Mouse (Mus musculus): ENCODE measurements around the gene Phox2b.

DNA sequence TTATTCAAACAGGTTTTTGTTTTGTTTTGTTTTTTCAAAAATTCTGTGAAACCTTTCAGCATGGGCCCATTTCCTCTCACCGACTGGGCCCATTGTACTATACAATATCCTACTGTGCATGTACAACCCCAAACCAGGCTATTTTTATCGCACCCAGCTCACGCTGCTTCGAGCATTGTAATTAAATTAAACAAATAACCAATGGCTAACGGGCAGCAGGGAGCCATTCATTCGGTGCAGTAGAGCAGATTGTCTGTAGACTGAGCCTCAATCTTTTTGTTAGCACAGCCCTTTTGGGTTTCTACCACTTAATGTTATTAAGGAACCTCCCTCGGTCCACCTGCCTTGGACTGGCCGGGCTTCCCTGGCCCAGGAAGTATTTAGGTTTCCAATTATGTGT, 39.5 kb upstream of the Phox2b start:
- TF ChIP-seq POLR2A (IDR thresholded peaks at IDR 0.05; ENCODE audit: extremely low read depth, insufficient read depth, low read length) (no peak), CTCF (IDR thresholded peaks at IDR 0.05; ENCODE audit: low read depth, low read length) (no peak)
